Mouse (Mus musculus) ES-Bruce4 (cell line): ENCODE measurements around the gene Barx2.

ENCODE experiments used
- CTCF ChIP-seq: IDR thresholded peaks from one replicate; pipeline ENCODE4 v1.8.1; 2011; ENCODE audit warnings: low read depth, low read length
- EP300 ChIP-seq: IDR thresholded peaks from 2 replicates; pipeline ENCODE4 v1.6.1; 2011; ENCODE audit warnings: low read depth, low read length; ENCODE audit not compliant: insufficient read depth
- POLR2A ChIP-seq: IDR thresholded peaks from one replicate; pipeline ENCODE4 v1.8.1; 2011; ENCODE audit warnings: low read length; ENCODE audit not compliant: insufficient read depth

DNA sequence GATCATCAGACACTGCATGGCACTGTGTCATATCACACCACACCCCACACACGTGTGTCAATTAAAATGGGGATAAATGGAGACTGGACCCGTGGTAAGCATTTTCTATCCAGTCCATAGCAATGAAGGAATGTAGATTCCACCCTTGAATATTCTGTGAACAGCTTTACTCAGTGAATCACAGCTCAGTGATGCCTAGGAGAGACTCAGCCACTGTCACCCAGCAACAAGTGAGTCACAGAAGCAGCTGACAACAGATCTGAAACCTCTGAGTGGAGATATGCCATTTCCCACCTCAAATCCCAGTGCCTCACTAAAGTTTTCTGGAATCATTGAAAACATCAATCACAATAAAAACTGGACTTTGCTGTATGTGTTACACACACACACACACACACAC is 11.5 kb downstream of the Barx2 start:
- TF ChIP-seq CTCF, result no peak
- no peak for TF ChIP-seq EP300
- no peak for TF ChIP-seq POLR2A
